In the genomic region with DNA sequence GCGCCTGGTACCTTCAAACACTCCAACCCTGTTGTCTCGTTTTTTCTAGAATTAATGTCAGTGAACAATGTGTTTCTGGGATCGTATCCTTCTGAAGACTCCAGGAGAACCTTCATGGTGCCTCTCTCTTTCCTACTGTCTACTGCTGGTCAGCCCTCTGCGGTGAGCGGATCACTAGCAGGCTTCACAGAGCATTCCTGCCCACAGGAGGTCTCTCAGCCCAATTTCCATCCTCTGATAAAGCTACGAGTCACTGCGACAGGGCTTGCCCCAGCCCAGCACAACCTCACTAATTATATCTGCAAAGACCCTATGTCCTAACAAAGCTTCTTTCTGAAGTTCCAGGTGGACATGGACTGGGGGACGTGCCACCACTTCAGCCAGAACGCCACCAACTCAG, we compare ENCODE assay signal across 10 mouse cellular contexts.
DNase-seq lines count a peak whose midpoint lies in the region; ATAC-seq and TF ChIP-seq lines count a peak whose summit lies in the region.
"Had no signal": no experiment of that assay in that cellular context is flagged by ENCODE, and none has a peak within 500 bp of the region (broad histone marks: within the 10 kb centered on the region; RNA-seq: fewer than 3 reads in every experiment).

No protein-coding gene starts in this region.

- H3K4me3 ChIP-seq in heart, postnatal 0 days (ENCODE audit: low read depth, low read length) = no peak overlapping the region
- no peak overlapping the region for H3K4me3 ChIP-seq in midbrain, embryonic 12.5 days
- H3K4me3 ChIP-seq in midbrain, postnatal 0 days (ENCODE audit: low read depth, low read length) = no peak overlapping the region
- H3K4me3 ChIP-seq in hindbrain, postnatal 0 days (ENCODE audit: low read length) = no peak overlapping the region
- H3K4me3 ChIP-seq in stomach, postnatal 0 days (ENCODE audit: low read depth, low read length) = no peak overlapping the region

- H3K9me3 ChIP-seq in heart, postnatal 0 days (replicated peaks; ENCODE audit: control insufficient read depth, low read length) = no peaks in the 10 kb centered on the region
- H3K9me3 ChIP-seq in midbrain, embryonic 12.5 days = no peaks in the 10 kb centered on the region
- no peaks in the 10 kb centered on the region for H3K9me3 ChIP-seq in midbrain, postnatal 0 days (ENCODE audit: low read length)
- no peaks in the 10 kb centered on the region for H3K9me3 ChIP-seq in hindbrain, postnatal 0 days (ENCODE audit: low read length)
- no peaks in the 10 kb centered on the region for H3K9me3 ChIP-seq in stomach, postnatal 0 days (ENCODE audit: control insufficient read depth, low read length)

- H3K4me1 ChIP-seq in heart, postnatal 0 days (ENCODE audit: control insufficient read depth, insufficient read depth) = peaks cover 72% of the 10 kb centered on the region
- peaks cover 81% of the 10 kb centered on the region for H3K4me1 ChIP-seq in midbrain, embryonic 12.5 days
- no peaks in the 10 kb centered on the region; the same call in 1 of the 2 replicates for H3K4me1 ChIP-seq in midbrain, postnatal 0 days (ENCODE audit: insufficient read depth, low read length)
- H3K4me1 ChIP-seq in hindbrain, postnatal 0 days (ENCODE audit: insufficient read depth, low read length) = peaks cover 34% of the 10 kb centered on the region
- peaks cover 23% of the 10 kb centered on the region for H3K4me1 ChIP-seq in stomach, postnatal 0 days (replicated peaks; ENCODE audit: control insufficient read depth, insufficient read depth)

- no peak for TF ChIP-seq EP300 in heart, postnatal 0 days (IDR thresholded peaks at IDR 0.05; ENCODE audit: low read depth)
- TF ChIP-seq EP300 in stomach, postnatal 0 days (optimal IDR thresholded peaks at IDR 0.05) = no peak

- ATAC-seq in heart, postnatal 0 days (ENCODE audit: insufficient read depth, low read depth) = 0 out of 2 replicates have a peak, but pooled peaks have one; percentile 2
- ATAC-seq in midbrain, embryonic 12.5 days (ENCODE audit: low FRiP score, low read depth) = no peak
- no peak for ATAC-seq in midbrain, postnatal 0 days (ENCODE audit: low FRiP score)
- no peak for ATAC-seq in hindbrain, postnatal 0 days
- no peak for ATAC-seq in stomach, postnatal 0 days (ENCODE audit: low FRiP score, low TSS enrichment)
- ATAC-seq: inflammation-experienced regulatory T-cells, adult 6 months had no signal

- H3K9ac ChIP-seq in heart, postnatal 0 days (replicated peaks; ENCODE audit: low read depth, low read length) = no peak overlapping the region; the same call in 1 of the 2 replicates
- H3K9ac ChIP-seq in midbrain, embryonic 12.5 days (replicated peaks) = no peak overlapping the region
- no peak overlapping the region for H3K9ac ChIP-seq in midbrain, postnatal 0 days (replicated peaks; ENCODE audit: low read length, poor library complexity, severe bottlenecking)
- H3K9ac ChIP-seq in hindbrain, postnatal 0 days (replicated peaks; ENCODE audit: low read length) = no peak overlapping the region
- no peak overlapping the region for H3K9ac ChIP-seq in stomach, postnatal 0 days (ENCODE audit: low read length)

- H3K27ac ChIP-seq in heart, postnatal 0 days (ENCODE audit: low read depth) = peak overlapping the region; percentile 90
- H3K27ac ChIP-seq in midbrain, embryonic 12.5 days (replicated peaks) = peak overlapping the region; percentile 56
- no peak overlapping the region for H3K27ac ChIP-seq in midbrain, postnatal 0 days (ENCODE audit: low read depth, low read length)
- H3K27ac ChIP-seq in hindbrain, postnatal 0 days = peak overlapping the region; percentile 52; the same call in 1 of the 2 replicates
- peak overlapping the region; percentile 70; the same call in 1 of the 2 replicates for H3K27ac ChIP-seq in stomach, postnatal 0 days (replicated peaks)

- no peaks in the 10 kb centered on the region for H3K27me3 ChIP-seq in heart, postnatal 0 days (ENCODE audit: control insufficient read depth, insufficient read depth, low read length)
- H3K27me3 ChIP-seq in midbrain, embryonic 12.5 days = no peaks in the 10 kb centered on the region
- no peaks in the 10 kb centered on the region for H3K27me3 ChIP-seq in midbrain, postnatal 0 days (ENCODE audit: insufficient read depth, low read length)
- H3K27me3 ChIP-seq in hindbrain, postnatal 0 days (ENCODE audit: insufficient read depth, low read length) = no peaks in the 10 kb centered on the region
- no peaks in the 10 kb centered on the region for H3K27me3 ChIP-seq in stomach, postnatal 0 days (ENCODE audit: control insufficient read depth, insufficient read depth, low read length)

- no peaks in the 10 kb centered on the region for H3K36me3 ChIP-seq in heart, postnatal 0 days (replicated peaks; ENCODE audit: control insufficient read depth, insufficient read depth, low read length)
- 0 out of 2 replicates have a peak, but pooled peaks cover 5% of the 10 kb centered on the region for H3K36me3 ChIP-seq in midbrain, embryonic 12.5 days
- H3K36me3 ChIP-seq in midbrain, postnatal 0 days (ENCODE audit: insufficient read depth, low read length) = no peaks in the 10 kb centered on the region
- H3K36me3 ChIP-seq in hindbrain, postnatal 0 days (ENCODE audit: insufficient read depth, low read length) = no peaks in the 10 kb centered on the region
- H3K36me3 ChIP-seq in stomach, postnatal 0 days (ENCODE audit: control insufficient read depth, insufficient read depth, low read length) = no peaks in the 10 kb centered on the region

- no peak overlapping the region for H3K4me2 ChIP-seq in heart, postnatal 0 days (ENCODE audit: low read depth, low read length)
- no peak overlapping the region for H3K4me2 ChIP-seq in midbrain, embryonic 12.5 days (replicated peaks)
- H3K4me2 ChIP-seq in midbrain, postnatal 0 days (ENCODE audit: low read depth, low read length, poor library complexity, severe bottlenecking) = no peak overlapping the region
- no peak overlapping the region for H3K4me2 ChIP-seq in hindbrain, postnatal 0 days (ENCODE audit: low read depth, low read length)
- H3K4me2 ChIP-seq in stomach, postnatal 0 days (replicated peaks; ENCODE audit: low read depth) = no peak overlapping the region

- no peak for DNase-seq in heart, postnatal 0 days (ENCODE audit: low spot score)
- no peak for DNase-seq in heart, adult 8-10 months (ENCODE audit: low spot score)
- no peak for DNase-seq in midbrain, postnatal 0 days (ENCODE audit: low spot score)
- no peak for DNase-seq in hindbrain, postnatal 0 days (ENCODE audit: low spot score)
- DNase-seq in stomach, postnatal 0 days (ENCODE audit: low spot score) = no peak
- DNase-seq in layer of hippocampus, adult 8-10 months (ENCODE audit: low spot score in 2 of 2) = no peak
- DNase-seq: spleen, adult 18-20 months; thymus, postnatal 36 days had no signal

- TF ChIP-seq CTCF in heart, postnatal 0 days (IDR thresholded peaks at IDR 0.05; ENCODE audit: low read depth) = no peak; the same call in 1 of the 2 replicates
- no peak for TF ChIP-seq CTCF in midbrain, postnatal 0 days (IDR thresholded peaks at IDR 0.05)
- TF ChIP-seq CTCF in hindbrain, postnatal 0 days (IDR thresholded peaks at IDR 0.05; ENCODE audit: low read depth) = no peak
- no peak for TF ChIP-seq CTCF in stomach, postnatal 0 days (IDR thresholded peaks at IDR 0.05; ENCODE audit: low read depth)

- WGBS in heart, postnatal 0 days = 46% methylated on average over 9 of the region's 9 CpGs
- WGBS in midbrain, embryonic 12.5 days = 72% methylated on average over 9 of the region's 9 CpGs
- WGBS in midbrain, postnatal 0 days = 75% methylated on average over 9 of the region's 9 CpGs
- 61% methylated on average over 9 of the region's 9 CpGs for WGBS in hindbrain, postnatal 0 days
- WGBS in stomach, postnatal 0 days = 70% methylated on average over 9 of the region's 9 CpGs
